Mouse (Mus musculus) cerebellum, adult 2 months (tissue): ENCODE results near the gene Cwh43.

Source experiments
- CTCF ChIP-seq: fragments of 200-500 bp; IDR thresholded peaks from 2 replicates; pipeline ENCODE4 v1.5.1; 2011; ENCODE audit warnings: low read depth, mild to moderate bottlenecking, control low read depth, low read length, moderate library complexity, borderline replicate concordance; ENCODE audit not compliant: insufficient read depth
- POLR2A ChIP-seq: fragments of 200-500 bp; IDR thresholded peaks from 2 replicates; pipeline ENCODE4 v1.6.1; 2011; ENCODE audit warnings: low read length, control low read depth, borderline replicate concordance; ENCODE audit not compliant: insufficient read depth

DNA sequence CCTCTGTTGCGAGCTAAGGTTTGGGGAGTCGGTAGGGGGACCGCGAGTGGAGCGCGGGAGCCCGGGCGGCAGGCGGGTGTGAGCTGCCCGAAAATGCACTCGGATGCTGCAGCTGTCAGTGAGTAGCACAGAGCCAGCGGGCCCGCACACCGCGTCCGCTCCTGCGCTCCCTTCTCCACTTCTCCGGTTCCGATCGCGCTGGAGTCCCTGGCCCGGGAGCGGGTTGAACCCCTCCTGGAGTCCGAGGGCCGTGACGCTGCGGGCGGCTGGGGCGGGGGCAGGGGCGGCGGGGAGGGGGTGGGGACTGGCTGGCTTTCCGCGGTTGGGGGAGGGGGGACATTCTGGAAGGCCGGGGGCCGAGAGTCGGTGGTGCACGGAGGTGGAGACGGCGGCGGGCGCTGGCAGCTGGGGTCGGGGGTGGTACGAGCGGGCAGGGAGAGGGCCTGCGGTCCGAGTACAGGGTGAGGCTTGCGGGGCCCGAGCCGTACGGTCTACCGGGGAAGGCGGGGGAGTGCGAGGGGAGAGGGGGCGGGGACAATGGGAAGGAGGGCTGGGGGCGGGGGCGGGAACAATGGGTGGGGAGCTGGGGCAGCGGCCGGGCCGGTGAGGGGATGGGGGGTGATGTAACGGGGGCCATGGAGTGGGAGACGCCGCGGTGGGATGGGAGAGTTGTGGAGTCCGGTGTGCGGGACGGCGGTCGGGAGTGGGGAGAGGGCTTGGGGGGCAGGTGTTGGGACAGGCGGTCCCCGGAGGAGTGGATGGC, 85.4 kb downstream of the Cwh43 start:
- TF ChIP-seq POLR2A = peak; percentile 45; the same call in 1 of the 2 replicates
- no peak for TF ChIP-seq CTCF
